Mouse (Mus musculus): Measurements from ENCODE around the gene Pip4k2b. TPM values are rescaled to one million over a fixed set of nuclear protein-coding genes. Genes with fewer than 3 reads are reported as not detected.

Pip4k2b gene
- total and polyA plus RNA-seq, 3 experiments, result 23.3 to 44.0 (median 30.8) TPM

- H3K4me2 ChIP-seq (ENCODE audit: insufficient read depth, low read depth, poor library complexity, severe bottlenecking), result no peak overlapping the region
- H3K36me3 ChIP-seq (replicated peaks in 1 of 2; ENCODE audit: control insufficient read depth in 1 of 2, insufficient read depth in 1 of 2, low read length in 1 of 2), result peaks cover 51 to 86% of the 10 kb centered on the region in 2 experiments
- H3K9me3 ChIP-seq (replicated peaks; ENCODE audit: low read length), result peaks cover 19% of the 10 kb centered on the region
- no peak for TF ChIP-seq BHLHE40 (IDR thresholded peaks at IDR 0.05; ENCODE audit: low read depth, low read length)
- no peak for TF ChIP-seq ELF1 (IDR thresholded peaks at IDR 0.05; ENCODE audit: low read depth, low read length)
- H3K79me2 ChIP-seq (replicated peaks; ENCODE audit: control insufficient read depth, extremely low read depth, insufficient read depth, poor library complexity, severe bottlenecking), result no peaks in the 10 kb centered on the region
- no peak overlapping the region for H3K9ac ChIP-seq (ENCODE audit: insufficient read depth, low read depth)
- H3K4me3 ChIP-seq (replicated peaks in 1 of 3; ENCODE audit: low read depth in 2 of 3, low read length in 2 of 3, poor library complexity in 1 of 3), result no peak overlapping the region
- no peaks in the 10 kb centered on the region for H3K27me3 ChIP-seq (replicated peaks)
- in situ Hi-C loops (cut with MboI; ENCODE audit: low pct_ligation_motif_present, low pct_unique_long_range_greater_than_20kb, low sequenced_read_pairs), result no loop called here
- peak overlapping the region; percentile 20 for H3K27ac ChIP-seq (ENCODE audit: insufficient read depth, low read depth)
- H3K4me1 ChIP-seq (ENCODE audit: control insufficient read depth in 1 of 2, insufficient read depth in 2 of 2), result peaks cover 19 to 51% of the 10 kb centered on the region in 2 experiments
- no peak for DNase-seq (ENCODE audit: extremely low read depth)
- dilution Hi-C loops (cut with MboI; ENCODE audit: extremely low pct_ligation_motif_present, extremely low pct_unique_long_range_greater_than_20kb, low sequenced_read_pairs), result no loop called here
Measured at GRCm38 (mm10) chr11:97719041-97719440, 25.5 kb downstream of the Pip4k2b start.

- H3K4me3 ChIP-seq (replicated peaks in 1 of 3; ENCODE audit: low read depth in 2 of 3, low read length in 2 of 3, poor library complexity in 1 of 3), result peak overlapping the region in 2 of 3 experiments; percentile 16 to 22
- H3K9ac ChIP-seq (ENCODE audit: insufficient read depth, low read depth), result peak overlapping the region; percentile 69
- dilution Hi-C loops (cut with MboI; ENCODE audit: extremely low pct_ligation_motif_present, extremely low pct_unique_long_range_greater_than_20kb, low sequenced_read_pairs) (no loop called here), in situ Hi-C loops (cut with MboI; ENCODE audit: low pct_ligation_motif_present, low pct_unique_long_range_greater_than_20kb, low sequenced_read_pairs) (no loop called here)
- H3K27ac ChIP-seq (ENCODE audit: insufficient read depth, low read depth), result peak overlapping the region; percentile 98
- DNase-seq (ENCODE audit: extremely low read depth), result peak; percentile 88
- peak overlapping the region; percentile 64 for H3K4me2 ChIP-seq (ENCODE audit: insufficient read depth, low read depth, poor library complexity, severe bottlenecking)
- H3K27me3 ChIP-seq (replicated peaks), result no peaks in the 10 kb centered on the region
- peaks cover 19% of the 10 kb centered on the region for H3K9me3 ChIP-seq (replicated peaks; ENCODE audit: low read length)
- H3K4me1 ChIP-seq (ENCODE audit: control insufficient read depth in 1 of 2, insufficient read depth in 2 of 2), result peaks cover 19 to 51% of the 10 kb centered on the region in 2 experiments
- no peaks in the 10 kb centered on the region for H3K79me2 ChIP-seq (replicated peaks; ENCODE audit: control insufficient read depth, extremely low read depth, insufficient read depth, poor library complexity, severe bottlenecking)
- peaks cover 51 to 86% of the 10 kb centered on the region in 2 experiments for H3K36me3 ChIP-seq (replicated peaks in 1 of 2; ENCODE audit: control insufficient read depth in 1 of 2, insufficient read depth in 1 of 2, low read length in 1 of 2)
- TF ChIP-seq ELF1 (IDR thresholded peaks at IDR 0.05; ENCODE audit: low read depth, low read length) (peak; percentile 47; the same call in 1 of the 2 replicates), BHLHE40 (IDR thresholded peaks at IDR 0.05; ENCODE audit: low read depth, low read length) (peak; percentile 91), PAX5 (IDR thresholded peaks at IDR 0.05; ENCODE audit: low read length) (no peak), RAD21 (IDR thresholded peaks at IDR 0.05; ENCODE audit: low read depth, low read length) (no peak), ETS1 (conservative IDR thresholded peaks at IDR 0.05; ENCODE audit: low read depth, low read length) (peak; percentile 51; the same call in 1 of the 2 replicates), CHD1 (IDR thresholded peaks at IDR 0.05; ENCODE audit: low read depth, low read length) (no peak), MYC (IDR thresholded peaks at IDR 0.05; ENCODE audit: low read depth, low read length) (peak; percentile 90), USF2 (conservative IDR thresholded peaks at IDR 0.05; ENCODE audit: low read depth, low read length) (no peak), CHD2 (IDR thresholded peaks at IDR 0.05; ENCODE audit: low read length) (peak; percentile 58), POLR2AphosphoS2 (IDR thresholded peaks at IDR 0.05; ENCODE audit: low read depth, low read length) (no peak), ZNF384 (IDR thresholded peaks at IDR 0.05; ENCODE audit: low read depth, low read length) (no peak), ZKSCAN1 (IDR thresholded peaks at IDR 0.05; ENCODE audit: borderline replicate concordance, low read depth, low read length) (no peak), E2F4 (IDR thresholded peaks at IDR 0.05; ENCODE audit: insufficient replicate concordance, low read depth, low read length) (no peak), NRF1 (IDR thresholded peaks at IDR 0.05; ENCODE audit: low read depth, low read length) (peak; percentile 26; the same call in 1 of the 2 replicates), MEF2A (IDR thresholded peaks at IDR 0.05; ENCODE audit: borderline replicate concordance, low read depth, low read length) (peak; percentile 41; the same call in 1 of the 2 replicates), JUN (IDR thresholded peaks at IDR 0.05; ENCODE audit: insufficient read depth, low read depth, low read length) (peak; percentile 45), NELFE (IDR thresholded peaks at IDR 0.05; ENCODE audit: low read depth, low read length) (no peak; the same call in 1 of the 2 replicates), GABPA (IDR thresholded peaks at IDR 0.05; ENCODE audit: insufficient replicate concordance, low read depth, low read length) (no peak), MAFK (IDR thresholded peaks at IDR 0.05; ENCODE audit: insufficient replicate concordance, low read length) (no peak), POLR2A (IDR thresholded peaks at IDR 0.05; ENCODE audit: low read depth, low read length) (peak; percentile 79), USF1 (IDR thresholded peaks at IDR 0.05; ENCODE audit: low read depth, low read length) (no peak), RCOR1 (conservative IDR thresholded peaks at IDR 0.05; ENCODE audit: low read depth, low read length) (no peak), TBP (conservative IDR thresholded peaks at IDR 0.05; ENCODE audit: low read depth, low read length) (peak; percentile 73), JUND (conservative IDR thresholded peaks at IDR 0.05; ENCODE audit: low read depth, low read length) (no peak), SIN3A (IDR thresholded peaks at IDR 0.05; ENCODE audit: low read length) (no peak), ZC3H11A (IDR thresholded peaks at IDR 0.05; ENCODE audit: low read depth, low read length) (no peak), MXI1 (IDR thresholded peaks at IDR 0.05; ENCODE audit: low read depth, low read length) (peak; percentile 62), KAT2A (IDR thresholded peaks at IDR 0.05; ENCODE audit: insufficient replicate concordance, low read length) (no peak), SMC3 (IDR thresholded peaks at IDR 0.05; ENCODE audit: low read depth, low read length) (no peak), TCF12 (IDR thresholded peaks at IDR 0.05; ENCODE audit: low read depth, low read length) (peak; percentile 83), IRF4 (IDR thresholded peaks at IDR 0.05; ENCODE audit: low read depth, low read length) (peak; percentile 94), ZMIZ1 (IDR thresholded peaks at IDR 0.05; ENCODE audit: low read depth, low read length) (no peak; the same call in 1 of the 2 replicates)
Measured at GRCm38 (mm10) chr11:97718281-97718860, 26.1 kb downstream of the Pip4k2b start.
